Comparison of ENCODE assay signal across 8 mouse cellular contexts in genomic region chr1:110336303-110336702, GRCm38 (mm10).
DNase-seq lines count a peak whose midpoint lies in the region; ATAC-seq and TF ChIP-seq lines count a peak whose summit lies in the region.
"Not testable (repeated sequence)": the region's sequence is repeated elsewhere in the genome, so short reads cannot be mapped to it uniquely, and the experiment has no call there.

No protein-coding gene starts in this region.

- not testable (repeated sequence) for H3K4me3 ChIP-seq in forebrain, embryonic 14.5 days (ENCODE audit: low read depth, low read length); hindbrain, embryonic 14.5 days (replicated peaks; ENCODE audit: low read length); midbrain, postnatal 0 days (ENCODE audit: low read depth, low read length)

- not testable (repeated sequence) for H3K9ac ChIP-seq in forebrain, embryonic 14.5 days (ENCODE audit: low read length); hindbrain, embryonic 14.5 days; midbrain, postnatal 0 days (replicated peaks; ENCODE audit: low read length, poor library complexity, severe bottlenecking)

- H3K27ac ChIP-seq in forebrain, embryonic 14.5 days (ENCODE audit: low read depth, low read length); hindbrain, embryonic 14.5 days; midbrain, postnatal 0 days (ENCODE audit: low read depth, low read length): not testable (repeated sequence)

- TF ChIP-seq CTCF in brain, embryonic 14.5 days (IDR thresholded peaks at IDR 0.05; ENCODE audit: borderline replicate concordance, extremely low read depth, insufficient read depth, insufficient read length); midbrain, postnatal 0 days (IDR thresholded peaks at IDR 0.05): not testable (repeated sequence)

- not testable (repeated sequence) for H3K4me1 ChIP-seq in forebrain, embryonic 14.5 days (ENCODE audit: control insufficient read depth, insufficient read depth, low read length); hindbrain, embryonic 14.5 days (replicated peaks; ENCODE audit: control insufficient read depth, insufficient read depth, low read length); midbrain, postnatal 0 days (ENCODE audit: insufficient read depth, low read length)

- not testable (repeated sequence) for H3K36me3 ChIP-seq in forebrain, embryonic 14.5 days (ENCODE audit: control insufficient read depth, insufficient read depth, low read length); hindbrain, embryonic 14.5 days (replicated peaks; ENCODE audit: control insufficient read depth, insufficient read depth); midbrain, postnatal 0 days (ENCODE audit: insufficient read depth, low read length)

- TF ChIP-seq POLR2A in brain, embryonic 14.5 days (IDR thresholded peaks at IDR 0.05; ENCODE audit: borderline replicate concordance, extremely low read depth, insufficient read depth, insufficient read length, poor library complexity, severe bottlenecking), result not testable (repeated sequence)

- H3K27me3 ChIP-seq in forebrain, embryonic 14.5 days (replicated peaks; ENCODE audit: control insufficient read depth, insufficient read depth, low read length); hindbrain, embryonic 14.5 days (ENCODE audit: control insufficient read depth, insufficient read depth, low read length); midbrain, postnatal 0 days (ENCODE audit: insufficient read depth, low read length): not testable (repeated sequence)

- WGBS in forebrain, embryonic 14.5 days, result 66% methylated on average over 11 of the region's 11 CpGs
- WGBS in hindbrain, embryonic 14.5 days, result 87% methylated on average over 11 of the region's 11 CpGs
- WGBS in midbrain, postnatal 0 days, result 94% methylated on average over 11 of the region's 11 CpGs

- peak; percentile 73 for ATAC-seq in forebrain, embryonic 14.5 days
- not testable (repeated sequence) for ATAC-seq in hindbrain, embryonic 14.5 days (ENCODE audit: low FRiP score); midbrain, postnatal 0 days (ENCODE audit: low FRiP score)

- H3K4me2 ChIP-seq in forebrain, embryonic 14.5 days (ENCODE audit: low read length); hindbrain, embryonic 14.5 days (replicated peaks); midbrain, postnatal 0 days (ENCODE audit: low read depth, low read length, poor library complexity, severe bottlenecking): not testable (repeated sequence)

- DNase-seq in 3134 (ENCODE audit: extremely low read depth, insufficient read length, low spot score), result peak; percentile 28
- peak; percentile 25 for DNase-seq in NIH3T3 (ENCODE audit: low read depth)
- DNase-seq in brain, embryonic 14.5 days (ENCODE audit: low read depth), result peak; percentile 68
- peak; percentile 11 for DNase-seq in cerebellum, adult 8-10 months
- DNase-seq in cerebellum, postnatal 14 days, result peak; percentile 78 to 83
- peak; percentile 60 for DNase-seq in forebrain, embryonic 14.5 days (ENCODE audit: low spot score)
- peak; percentile 21 for DNase-seq in hindbrain, embryonic 14.5 days (ENCODE audit: low spot score)
- DNase-seq in midbrain, postnatal 0 days (ENCODE audit: low spot score), result peak; percentile 1

- not testable (repeated sequence) for H3K9me3 ChIP-seq in forebrain, embryonic 14.5 days (replicated peaks; ENCODE audit: control insufficient read depth, low read length); hindbrain, embryonic 14.5 days (ENCODE audit: control insufficient read depth, low read length); midbrain, postnatal 0 days (ENCODE audit: low read length)

Comparison
In these comparisons a context has a peak if more than half of its experiments do, and no peak if none do; other contexts are left out.
1. DNase-seq: peak in every context shown above with its lines; median percentile 80 in cerebellum, postnatal 14 days; 68 in brain, embryonic 14.5 days; 60 in forebrain, embryonic 14.5 days; 28 in 3134; 25 in NIH3T3; 21 in hindbrain, embryonic 14.5 days; 11 in cerebellum, adult 8-10 months; 1 in midbrain, postnatal 0 days.